Mouse (Mus musculus) retina, postnatal 1 day (tissue): ENCODE results near the gene Arpc1b.
"Not testable (repeated sequence)": the region's sequence is repeated elsewhere in the genome, so short reads cannot be mapped to it uniquely, and the experiment has no call there.

Experiments used
- DNase-seq: peaks from one replicate; pipeline ENCODE4 v3.0.0-alpha.2; 2012

The Arpc1b gene

DNA sequence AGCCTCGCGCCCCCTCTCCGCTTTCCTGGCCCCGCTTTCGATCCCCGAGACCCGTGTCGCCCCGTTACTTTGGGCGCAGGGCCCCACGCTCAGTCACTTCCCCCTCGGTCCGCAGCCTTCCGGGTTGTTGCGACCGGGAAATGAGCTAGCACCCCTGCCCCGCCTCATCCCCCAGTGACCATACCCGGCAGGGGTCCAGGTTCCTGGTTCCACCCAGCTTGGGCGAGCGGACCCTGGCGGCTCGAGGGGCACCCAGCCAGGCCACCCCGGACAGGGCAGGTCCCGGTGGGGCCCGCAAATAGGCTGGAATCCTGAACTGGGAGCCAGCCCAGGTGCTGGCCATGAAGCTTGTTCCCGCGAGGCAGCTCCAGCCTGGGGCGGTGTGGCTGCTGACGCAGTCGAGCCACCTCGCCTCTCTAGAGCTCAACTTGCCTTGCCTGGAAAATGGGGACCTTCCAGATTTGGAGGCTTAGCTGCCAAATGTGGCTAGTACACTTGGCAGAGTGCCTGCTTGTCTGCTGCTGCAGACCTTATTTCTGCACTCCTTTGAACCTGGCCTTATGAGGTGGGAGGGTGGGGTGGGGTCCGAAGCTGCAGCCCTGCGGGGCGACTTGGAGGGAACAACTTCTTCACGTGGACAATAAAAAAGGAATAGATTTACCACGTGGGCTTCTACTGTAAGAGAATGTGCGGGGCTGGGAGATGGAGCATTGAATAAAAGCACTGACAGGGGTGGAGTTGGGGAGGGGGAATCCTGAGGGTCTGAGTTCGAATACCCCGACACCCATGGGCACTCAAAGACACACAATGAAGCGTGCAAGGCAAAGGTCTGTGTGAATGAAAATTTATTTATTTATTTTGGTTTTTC, 825 bp downstream of the Arpc1b start:
- DNase-seq = peak; percentile 33

DNA sequence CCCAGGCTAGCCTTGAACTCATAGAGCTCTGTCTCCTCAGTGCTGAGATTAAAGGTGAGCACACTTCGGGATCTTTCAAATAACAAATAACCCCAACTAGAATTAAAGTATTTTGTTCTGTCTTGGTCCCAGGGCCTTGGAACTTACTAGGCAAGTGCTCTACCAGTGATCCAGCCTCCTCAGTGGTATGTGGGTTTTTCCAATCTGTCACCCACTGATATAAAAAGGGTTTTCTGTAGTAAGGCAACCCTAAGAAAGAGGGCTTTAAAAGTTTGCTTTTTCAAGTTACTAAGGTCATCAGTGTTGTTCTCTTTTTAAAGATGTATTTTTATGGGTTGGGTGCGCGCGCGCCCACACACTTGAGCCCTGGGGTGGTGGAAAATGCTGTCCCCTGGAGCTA, 1.7 kb downstream of the Arpc1b start:
- DNase-seq = no peak

DNA sequence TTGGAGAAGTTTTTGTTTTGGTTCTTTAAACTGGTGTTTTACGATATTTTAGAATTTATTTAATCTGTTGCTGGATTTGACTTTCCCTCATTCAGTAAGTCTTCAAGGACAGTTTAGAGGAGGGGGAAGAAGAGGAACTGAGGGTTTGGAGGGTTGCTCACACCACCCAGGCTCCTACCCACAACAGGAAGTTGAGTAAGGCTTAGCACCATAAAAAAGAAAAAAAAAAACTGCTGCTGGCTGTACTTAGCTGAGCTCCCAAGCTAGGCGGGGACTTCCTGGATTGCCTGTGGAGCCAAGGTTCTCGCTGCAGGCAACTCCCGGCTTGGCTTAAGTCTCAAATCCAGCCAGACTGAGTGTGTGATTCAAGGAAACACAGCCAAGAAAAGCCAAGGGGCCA, 2.3 kb downstream of the Arpc1b start:
- no peak for DNase-seq

DNA sequence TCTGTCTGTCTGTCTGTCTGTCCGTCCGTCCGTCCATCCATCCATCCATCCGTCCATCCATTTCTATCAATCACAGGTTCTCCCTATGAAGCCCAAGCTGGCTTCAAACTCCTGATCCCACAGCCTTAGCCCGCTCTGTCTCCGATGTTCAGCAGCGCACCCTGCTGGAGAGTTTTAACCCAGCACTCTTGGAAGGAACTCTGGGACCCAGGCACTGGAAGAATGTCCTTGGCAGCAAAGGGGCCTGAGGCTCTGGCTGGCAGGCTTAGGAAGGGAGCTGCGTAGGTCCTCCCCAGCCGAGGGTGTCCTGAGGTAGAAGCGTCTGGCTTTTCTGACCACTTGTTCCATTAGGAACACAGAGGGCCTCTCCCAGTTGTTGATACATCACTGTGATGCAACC, 2.9 kb downstream of the Arpc1b start:
- peak; percentile 64 for DNase-seq

DNA sequence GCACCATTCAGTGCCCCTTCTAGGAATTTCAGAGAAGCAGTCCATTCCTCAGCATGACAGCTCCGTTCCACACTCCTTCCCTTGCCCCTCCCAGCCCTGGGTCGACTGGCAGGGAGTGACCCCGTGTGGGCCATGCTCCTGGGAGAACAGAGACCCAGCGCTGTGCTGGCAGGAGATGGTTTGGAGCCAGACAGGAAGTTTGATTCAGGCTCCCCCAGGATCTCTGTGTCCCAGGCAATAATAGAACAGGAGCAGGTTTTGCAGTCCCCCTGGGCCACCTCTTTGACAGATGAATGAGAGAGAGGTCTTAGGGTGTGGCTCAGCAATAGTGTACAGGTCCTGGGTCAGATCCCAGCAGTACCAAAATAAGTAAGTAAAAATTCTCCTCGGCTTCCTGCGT, 4.0 kb downstream of the Arpc1b start:
- no peak for DNase-seq

DNA sequence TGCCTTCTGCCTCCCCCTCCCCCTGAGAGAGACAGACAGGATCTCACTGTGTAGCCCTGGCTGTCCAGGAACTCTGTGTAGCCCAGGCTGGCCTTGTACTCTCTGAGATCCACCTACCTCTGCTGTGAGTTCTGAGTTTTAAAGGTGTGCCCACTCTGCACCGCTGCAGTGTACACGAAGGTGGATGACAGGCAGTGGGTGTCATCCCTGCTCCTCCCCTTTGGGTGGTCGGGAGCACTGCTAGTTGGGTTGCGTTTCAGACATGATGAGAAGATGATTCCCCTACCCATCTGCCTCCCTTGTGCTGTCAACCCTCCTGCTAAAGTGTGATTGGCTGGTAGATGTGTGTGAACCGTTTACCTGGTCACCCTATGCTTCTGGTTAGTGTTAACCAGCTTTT, 4.4 kb downstream of the Arpc1b start:
- no peak for DNase-seq

DNA sequence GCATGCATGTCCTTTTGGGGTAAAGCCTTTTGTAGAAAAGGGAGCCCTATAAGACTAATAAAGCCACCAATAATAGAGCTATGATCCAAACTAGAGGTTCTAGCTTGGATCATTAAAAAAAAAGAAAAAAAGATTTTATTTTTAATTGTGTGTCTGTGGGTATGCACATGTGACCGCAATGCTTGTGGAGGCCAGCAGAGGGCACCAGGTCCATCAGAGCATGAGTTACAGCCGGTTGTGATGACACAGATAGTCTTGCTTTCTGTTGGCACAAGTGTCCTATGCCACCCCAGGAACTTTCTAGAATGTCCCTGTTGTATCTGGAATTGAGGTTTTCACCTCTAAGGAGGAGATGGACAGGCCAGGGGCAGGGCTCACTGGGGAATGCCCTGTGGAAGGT, 5.4 kb downstream of the Arpc1b start:
- DNase-seq = no peak

DNA sequence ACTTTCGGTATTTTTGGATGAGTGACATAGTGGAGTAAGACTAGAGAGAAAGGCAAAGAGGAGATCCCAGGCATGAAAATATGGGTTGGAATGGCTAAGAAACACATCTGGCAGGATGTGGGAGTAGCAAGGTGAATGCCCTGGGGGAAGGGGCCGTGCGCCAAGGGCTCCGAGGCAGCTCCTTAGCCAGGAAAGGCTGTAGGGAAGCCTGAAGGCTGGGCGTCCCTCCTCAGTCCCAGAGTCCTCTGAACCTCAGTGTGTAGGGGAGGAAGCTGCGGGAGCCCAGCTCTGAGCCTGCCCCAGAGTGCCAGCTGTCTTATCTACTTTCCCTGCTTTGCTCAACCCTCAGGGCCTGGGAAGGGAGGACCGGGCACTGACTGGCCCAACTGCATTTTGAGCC, 6.9 kb downstream of the Arpc1b start:
- no peak for DNase-seq

DNA sequence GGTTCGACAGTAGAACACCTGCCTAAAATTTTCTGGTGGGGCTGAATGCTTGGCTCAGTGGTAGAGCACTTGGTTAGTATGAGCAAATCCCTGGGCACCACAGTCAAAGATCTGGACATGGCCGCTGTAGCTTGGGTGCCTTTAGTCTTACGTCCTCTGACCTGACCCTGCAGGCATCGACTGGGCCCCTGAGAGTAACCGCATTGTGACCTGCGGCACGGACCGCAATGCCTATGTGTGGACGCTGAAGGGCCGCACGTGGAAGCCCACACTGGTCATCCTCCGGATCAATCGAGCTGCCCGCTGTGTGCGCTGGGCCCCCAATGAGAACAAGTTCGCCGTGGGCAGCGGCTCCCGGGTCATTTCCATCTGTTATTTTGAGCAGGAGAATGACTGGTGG, 9.4 kb downstream of the Arpc1b start:
- no peak for DNase-seq

DNA sequence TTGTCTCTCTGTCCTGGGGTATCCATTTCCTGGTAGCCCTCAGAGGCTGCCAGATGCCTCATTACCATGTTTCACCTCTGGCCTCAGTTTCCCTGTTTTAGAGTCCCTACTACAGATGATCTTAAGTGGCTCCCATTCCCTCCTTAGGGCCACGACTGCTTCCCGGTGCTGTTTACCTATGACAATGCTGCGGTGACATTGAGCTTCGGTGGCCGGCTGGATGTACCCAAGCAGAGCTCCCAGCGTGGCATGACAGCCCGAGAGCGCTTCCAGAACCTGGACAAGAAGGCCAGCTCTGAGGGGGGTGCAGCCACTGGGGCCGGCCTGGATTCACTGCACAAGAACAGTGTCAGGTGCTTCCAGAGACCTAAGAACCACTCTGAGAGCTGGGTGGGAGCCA, 12.6 kb downstream of the Arpc1b start:
- DNase-seq = no peak

DNA sequence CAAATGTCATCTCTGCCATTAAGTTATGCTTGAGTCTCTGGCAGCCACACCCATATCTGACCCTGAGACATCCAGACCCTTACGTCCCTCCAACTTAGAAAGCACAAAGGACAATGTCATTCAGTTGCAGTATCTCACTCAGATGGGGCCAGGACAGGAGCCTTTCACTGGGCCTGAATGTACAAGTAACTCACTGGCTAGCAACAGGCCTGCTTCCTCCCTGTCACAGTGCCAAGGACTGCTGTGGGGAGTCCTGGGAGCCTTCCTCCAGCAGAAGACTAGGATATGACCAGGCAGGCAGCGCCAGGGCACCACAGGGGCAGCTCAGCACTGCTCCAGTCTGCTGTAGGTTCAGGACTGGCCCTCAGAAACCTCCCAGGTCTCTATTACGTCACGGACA, 15.1 kb downstream of the Arpc1b start:
- no peak for DNase-seq

DNA sequence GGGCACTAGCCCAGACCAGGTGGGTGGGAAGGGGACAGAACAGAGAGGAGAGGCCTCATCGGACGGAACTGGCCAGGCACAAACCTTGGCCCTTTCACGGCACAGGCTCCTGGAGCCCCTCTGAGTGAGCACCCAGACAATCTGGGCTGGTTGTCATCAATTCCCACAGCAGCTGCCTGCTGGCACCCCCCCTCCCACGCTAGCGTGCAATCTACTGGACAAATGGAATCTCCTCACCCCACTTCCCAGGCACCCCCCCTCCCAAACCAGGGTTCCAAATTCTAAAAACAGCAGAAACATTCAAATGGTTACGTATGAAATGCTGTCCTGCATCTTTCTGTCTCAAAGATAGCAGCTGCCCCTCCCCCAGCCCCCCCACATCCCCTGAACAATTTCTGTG, 15.8 kb downstream of the Arpc1b start:
- not testable (repeated sequence) for DNase-seq

DNA sequence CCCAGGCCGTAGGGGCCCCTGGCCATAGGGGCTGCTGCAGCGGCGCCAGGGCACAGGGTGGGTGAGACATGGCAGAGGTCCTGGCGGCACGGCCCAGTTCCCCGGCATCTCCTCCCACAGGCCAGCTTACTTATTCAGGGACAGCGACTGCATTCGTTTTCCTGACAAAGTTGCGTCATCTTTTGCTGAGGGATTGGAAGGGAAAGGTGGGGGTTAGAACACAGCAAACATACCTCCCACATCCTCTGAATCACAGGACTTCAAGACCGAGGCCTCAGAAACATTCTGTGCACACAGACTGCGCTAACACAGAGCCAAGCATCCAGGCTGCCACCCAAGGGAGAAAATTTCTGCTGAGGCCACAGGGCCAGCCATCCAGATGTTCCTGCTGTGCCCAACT, 16.2 kb downstream of the Arpc1b start:
- DNase-seq = no peak

DNA sequence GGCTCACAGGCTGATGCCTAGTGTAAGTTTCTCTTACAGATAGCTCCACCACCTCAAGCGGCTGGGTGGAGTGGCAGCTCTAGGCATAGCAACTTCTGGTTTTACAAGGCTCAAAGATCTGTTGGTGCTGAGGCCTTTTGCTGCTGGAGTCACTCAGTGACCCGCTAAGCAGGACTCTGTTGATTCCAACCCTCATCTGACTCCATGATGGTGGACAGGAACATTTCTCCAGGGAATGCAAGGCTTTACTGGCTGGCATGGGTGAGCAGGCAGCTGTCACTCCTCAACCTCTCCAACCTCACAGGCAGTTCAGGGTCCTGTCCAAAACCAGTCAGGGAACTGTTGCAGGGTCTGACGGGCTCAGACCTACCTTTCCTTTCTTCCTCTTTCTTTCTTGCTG, 17.0 kb downstream of the Arpc1b start:
- DNase-seq = no peak

DNA sequence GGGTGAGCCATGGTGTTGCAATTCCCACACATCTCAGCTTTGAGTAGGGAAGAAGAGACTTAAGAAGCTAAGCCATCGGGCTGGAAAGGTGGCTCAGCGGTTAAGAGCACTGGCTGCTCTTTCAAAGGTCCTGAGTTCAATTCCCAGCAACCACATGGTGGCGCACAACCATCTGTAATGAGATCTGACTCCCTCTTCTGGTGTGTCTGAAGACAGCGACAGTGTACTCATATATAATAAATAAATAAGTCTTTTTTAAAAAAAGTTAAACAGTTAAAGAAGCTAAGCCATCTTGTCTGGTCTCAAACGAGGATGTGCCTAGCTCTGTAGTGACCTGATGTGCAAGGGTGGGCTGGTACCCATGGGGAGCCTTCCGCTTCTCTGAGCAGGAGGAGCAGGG, 19.3 kb downstream of the Arpc1b start:
- DNase-seq = not testable (repeated sequence)

DNA sequence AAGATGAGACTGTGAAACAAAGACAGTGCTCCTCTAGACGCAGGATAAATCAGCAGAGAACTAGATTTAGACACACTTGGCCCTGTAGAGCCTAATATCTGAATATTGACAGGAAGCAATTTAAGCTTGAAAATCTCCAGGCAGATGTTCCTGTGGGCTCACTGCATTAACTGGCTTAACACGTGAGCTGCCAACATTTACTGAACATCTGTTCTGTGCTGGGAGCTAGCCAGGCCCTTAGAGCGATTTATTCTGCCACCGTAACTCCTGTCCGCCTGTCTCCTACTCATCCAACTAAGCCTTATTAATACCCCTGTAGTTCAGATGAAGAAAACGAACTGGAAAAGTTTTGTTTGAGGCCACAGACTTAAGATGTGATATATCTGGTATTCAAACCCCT, 24.8 kb downstream of the Arpc1b start:
- peak; percentile 59 for DNase-seq

DNA sequence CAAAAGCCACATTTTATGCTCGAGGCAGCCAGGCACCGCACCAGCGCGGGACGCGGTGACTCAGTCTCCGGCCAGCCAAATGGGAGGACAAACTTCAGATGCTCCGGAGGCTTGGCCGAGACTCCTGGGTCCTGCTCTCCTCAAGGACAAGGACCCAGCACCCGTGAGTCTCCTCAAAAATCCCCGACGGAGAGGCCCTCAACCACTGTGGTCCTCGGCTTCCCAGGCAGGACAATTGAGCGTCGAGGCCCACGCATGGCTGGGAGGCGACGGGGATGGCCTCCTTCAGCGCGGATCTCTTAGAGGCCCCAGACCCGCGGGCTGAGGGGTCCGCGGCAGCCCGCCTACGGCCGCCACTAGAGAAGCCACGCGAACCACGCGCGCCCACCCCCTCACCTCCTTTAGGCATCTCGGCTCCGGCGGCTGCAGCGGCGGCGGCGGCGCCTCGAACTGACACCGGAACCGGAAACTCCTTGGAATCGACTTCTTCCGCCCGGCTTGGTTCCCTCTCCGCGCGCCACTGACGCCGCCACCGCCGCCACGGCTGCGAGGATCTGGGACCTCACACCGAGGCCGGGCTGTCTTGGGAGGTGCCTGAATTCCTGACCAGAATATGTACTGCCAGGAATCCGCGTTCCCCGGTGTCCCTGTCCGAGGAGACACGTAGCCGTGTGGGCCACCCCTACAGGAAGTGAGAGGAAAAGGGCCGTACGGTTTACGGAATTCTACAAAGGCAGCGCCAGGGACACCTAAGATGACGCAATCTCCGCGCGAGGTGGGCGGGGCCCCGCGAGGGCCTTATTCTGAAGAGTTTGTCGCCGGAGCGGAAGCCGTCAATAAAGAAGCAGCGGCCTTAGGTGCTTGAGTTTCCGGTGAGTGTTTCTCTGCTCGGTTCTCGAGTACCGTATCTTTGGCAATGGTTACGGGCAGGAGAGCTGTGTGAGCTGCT, 25.8 kb downstream of the Arpc1b start, which contains the start of the genes Pdap1 and Bud31:
Pdap1 (minus strand) TSS at position 668 of the 949 bp plus-strand sequence.
Bud31 (plus strand) TSS at position 792 of the 949 bp plus-strand sequence.
- DNase-seq = peak; percentile 97

DNA sequence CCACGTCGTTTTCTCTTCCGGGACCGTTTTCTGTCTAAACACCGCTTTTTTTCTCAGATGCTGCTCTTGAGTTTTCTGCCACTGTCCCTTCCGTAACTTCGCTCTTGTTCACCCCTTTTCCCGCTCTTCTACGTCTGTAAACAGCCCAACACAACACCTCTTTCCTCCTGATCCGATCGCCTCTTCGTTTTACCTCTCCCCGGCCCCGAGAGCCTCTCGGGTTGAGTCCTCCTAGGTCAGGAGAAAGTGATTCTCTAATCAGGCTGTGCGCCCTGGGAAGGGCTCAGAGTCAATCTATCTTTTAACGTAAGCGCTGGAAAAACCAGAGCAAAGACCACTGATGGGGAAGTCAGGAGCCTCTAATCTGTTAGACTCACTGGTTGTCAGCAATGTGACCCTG, 26.6 kb downstream of the Arpc1b start:
- DNase-seq = peak; percentile 43

DNA sequence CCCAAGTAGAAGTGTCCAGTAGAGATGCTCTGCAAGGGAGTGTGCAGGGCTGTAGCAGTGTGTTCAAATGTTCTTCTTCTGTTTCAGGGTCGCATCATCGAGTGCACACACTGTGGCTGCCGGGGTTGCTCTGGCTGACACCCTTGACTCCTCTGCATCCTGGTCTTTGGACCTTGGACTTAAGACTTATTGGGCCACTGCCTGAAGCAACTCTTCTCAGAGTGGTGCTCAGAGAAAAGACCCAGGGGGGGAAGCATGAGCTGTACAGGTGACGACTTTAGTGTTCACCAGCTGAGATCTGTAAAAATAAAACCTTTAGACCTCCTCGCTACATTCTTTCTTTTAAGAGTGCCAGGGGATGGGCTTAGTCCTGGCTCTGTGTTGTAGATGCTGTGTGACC, 33.7 kb downstream of the Arpc1b start:
- no peak for DNase-seq

DNA sequence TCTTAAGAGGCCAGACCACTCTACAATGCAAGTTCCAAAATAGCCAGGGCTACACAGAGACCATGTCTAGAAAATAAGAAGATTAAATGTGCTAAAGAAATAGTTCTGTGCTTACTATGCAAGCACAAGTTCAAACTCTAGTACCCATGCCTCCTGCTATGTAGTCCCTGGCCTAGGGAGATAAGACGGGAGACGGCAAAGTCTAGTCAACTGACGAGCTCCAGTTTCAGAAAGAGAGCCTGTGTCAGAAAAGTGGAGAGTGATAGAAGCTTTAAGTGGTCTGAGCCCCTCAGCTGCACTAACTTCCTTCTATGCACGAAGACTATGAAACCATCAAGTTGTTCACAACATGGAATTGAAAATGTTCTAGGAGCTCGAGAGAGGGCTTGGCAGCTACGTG, 35.3 kb downstream of the Arpc1b start:
- DNase-seq = no peak

DNA sequence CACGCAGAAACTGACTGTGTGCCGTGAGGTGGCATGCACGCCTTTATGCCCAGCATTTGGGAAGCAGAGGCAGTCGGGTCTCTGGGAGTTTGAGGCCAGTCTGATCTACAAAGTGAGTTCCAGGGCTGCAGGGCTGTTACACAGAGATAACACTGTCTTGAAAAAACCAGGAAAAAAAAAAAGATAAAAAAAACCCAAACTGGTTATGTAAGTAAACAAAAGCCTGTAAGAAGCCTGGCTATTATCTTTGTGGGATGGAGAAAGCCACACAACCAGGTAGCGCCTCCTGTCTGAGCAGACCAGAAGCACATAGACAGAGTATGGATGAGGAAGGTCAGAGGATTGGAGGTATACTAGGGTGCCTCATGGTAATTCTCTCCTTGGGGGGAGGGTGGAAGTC, 38.7 kb downstream of the Arpc1b start:
- DNase-seq = no peak

DNA sequence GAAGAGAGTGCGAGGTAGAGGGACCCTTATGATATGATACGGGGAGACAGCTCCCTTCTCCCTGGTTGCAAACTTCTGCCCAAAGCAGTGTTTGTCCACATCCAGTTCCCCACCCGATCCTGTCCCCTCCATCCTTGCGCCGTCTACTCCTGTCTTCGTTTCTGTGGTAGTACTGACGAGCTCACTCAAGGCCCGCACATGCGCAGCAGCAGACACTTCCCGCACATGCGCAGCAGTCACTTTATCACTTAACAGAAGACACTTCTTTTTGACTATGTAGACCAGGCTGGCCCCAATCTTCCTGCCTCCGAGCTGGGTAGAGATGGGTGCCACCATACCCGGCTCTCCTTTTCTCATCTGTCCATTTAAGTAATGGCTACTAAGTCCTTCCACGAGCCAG, 47.3 kb downstream of the Arpc1b start:
- no peak for DNase-seq

DNA sequence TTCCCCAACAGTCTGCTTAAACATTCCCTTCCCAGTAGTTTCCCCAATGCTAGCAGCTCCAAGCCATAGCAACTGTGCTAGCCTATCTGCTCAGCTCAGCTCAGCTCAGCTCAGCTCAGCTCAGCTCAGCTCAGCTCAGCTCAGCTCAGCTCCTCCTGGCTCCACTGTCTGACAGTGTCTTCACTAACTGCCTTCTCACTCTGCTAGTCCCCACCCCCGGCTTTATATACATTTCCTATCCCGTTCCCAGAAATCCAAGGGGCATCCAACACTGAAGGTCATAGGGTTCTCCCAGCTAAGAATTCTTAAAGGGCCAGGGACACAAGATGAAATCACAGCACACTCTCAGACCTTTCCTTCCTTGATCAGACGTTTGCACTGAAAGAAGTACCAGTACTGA, 50.7 kb downstream of the Arpc1b start:
- no peak for DNase-seq

DNA sequence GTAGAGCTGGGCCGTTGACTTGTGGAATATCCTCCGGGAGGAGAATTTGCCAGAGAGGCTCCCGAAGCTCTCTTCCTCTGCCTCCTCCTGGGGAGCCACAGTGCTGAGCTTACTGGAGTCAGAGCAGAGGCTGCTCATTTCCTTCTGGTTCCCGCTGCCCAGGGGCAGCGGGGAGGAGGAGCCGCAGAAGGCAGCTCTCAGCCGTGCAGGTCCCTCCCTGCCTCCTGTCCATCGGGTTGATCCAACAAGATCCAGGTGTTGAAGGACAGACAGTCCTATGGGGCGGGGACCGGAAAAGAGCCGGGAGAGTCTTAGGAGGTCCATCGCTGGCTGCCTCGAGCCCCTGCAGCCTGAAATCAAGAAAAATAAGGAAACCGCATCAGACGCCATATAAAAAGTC, 51.2 kb downstream of the Arpc1b start:
- DNase-seq = no peak
